20 mouse cellular contexts compared by ENCODE assay signal in the genomic region with DNA sequence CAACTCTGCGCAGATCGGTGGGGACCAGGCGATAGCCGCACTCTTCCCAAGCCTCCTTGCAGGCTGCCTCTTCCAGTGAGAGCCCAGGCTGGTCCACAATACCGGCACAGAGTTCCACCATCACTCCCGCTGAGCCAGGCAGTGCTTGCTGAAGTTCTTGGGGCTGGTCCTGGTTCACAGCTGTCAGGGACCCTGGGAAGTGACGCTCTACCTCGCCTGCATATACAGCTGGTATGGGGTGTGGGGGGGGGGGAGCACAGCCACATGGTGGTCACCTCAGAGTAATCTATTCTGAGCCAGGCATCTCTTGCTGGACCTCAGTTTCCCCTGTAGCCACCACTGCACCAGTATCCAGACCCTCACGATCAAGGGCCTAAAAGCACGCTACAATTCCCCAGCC. TPM values are rescaled to one million over a fixed set of nuclear protein-coding genes. Genes with fewer than 3 reads are reported as not detected.
A peak's percentile ranks its signal among the peaks of the same experiment; 100 is the strongest.
DNase-seq lines count a peak whose midpoint lies in the region; ATAC-seq and TF ChIP-seq lines count a peak whose summit lies in the region.
"Had no signal": no experiment of that assay in that cellular context is flagged by ENCODE, and none has a peak within 500 bp of the region (broad histone marks: within the 10 kb centered on the region; RNA-seq: fewer than 3 reads in every experiment).

No protein-coding gene starts in this region.

- no peaks in the 10 kb centered on the region for H3K36me3 ChIP-seq in heart, embryonic 11.5 days (ENCODE audit: control insufficient read depth, insufficient read depth, low read length)
- no peaks in the 10 kb centered on the region for H3K36me3 ChIP-seq in midbrain, embryonic 10.5 days
- H3K36me3 ChIP-seq in midbrain, embryonic 16.5 days (ENCODE audit: control insufficient read depth, insufficient read depth, low read length): no peaks in the 10 kb centered on the region
- H3K36me3 ChIP-seq in embryonic facial prominence, embryonic 10.5 days (replicated peaks): no peaks in the 10 kb centered on the region
- H3K36me3 ChIP-seq in limb, embryonic 12.5 days: no peaks in the 10 kb centered on the region
- H3K36me3 ChIP-seq in thymus, adult 2 months (ENCODE audit: control insufficient read depth, insufficient read depth, low read length): no peaks in the 10 kb centered on the region
- H3K36me3 ChIP-seq: forebrain, embryonic 15.5 days; heart, embryonic 13.5 days; kidney, embryonic 15.5 days had no signal

- no peak for TF ChIP-seq POLR2A in thymus, adult 2 months (IDR thresholded peaks at IDR 0.05; ENCODE audit: control insufficient read depth, extremely low read depth, insufficient read depth, low read length, poor library complexity)

- no peak overlapping the region for H3K27ac ChIP-seq in heart, embryonic 11.5 days (ENCODE audit: low read depth, low read length)
- H3K27ac ChIP-seq in midbrain, embryonic 10.5 days (replicated peaks): peak overlapping the region; percentile 42; the same call in 1 of the 2 replicates
- no peak overlapping the region for H3K27ac ChIP-seq in midbrain, embryonic 16.5 days (ENCODE audit: low read length)
- peak overlapping the region; percentile 41 for H3K27ac ChIP-seq in embryonic facial prominence, embryonic 10.5 days (replicated peaks)
- H3K27ac ChIP-seq in limb, embryonic 12.5 days: 0 out of 2 replicates have a peak overlapping the region, but pooled peaks have one; percentile 29
- no peak overlapping the region for H3K27ac ChIP-seq in thymus, adult 2 months (ENCODE audit: control insufficient read depth, insufficient read depth, low read length)
- H3K27ac ChIP-seq: forebrain, embryonic 15.5 days; heart, embryonic 13.5 days; kidney, embryonic 15.5 days had no signal

- no peak for ATAC-seq in heart, embryonic 11.5 days (replicated peaks; ENCODE audit: insufficient number of reproducible peaks, low FRiP score, low TSS enrichment)
- no peak for ATAC-seq in midbrain, embryonic 16.5 days
- no peak for ATAC-seq in limb, embryonic 12.5 days (ENCODE audit: insufficient number of reproducible peaks, insufficient read depth, low FRiP score, low TSS enrichment, low read depth)
- ATAC-seq: forebrain, embryonic 15.5 days; inflammation-experienced regulatory T-cells, adult 6 months; liver, postnatal 0 days had no signal

- 0 out of 2 replicates have a peak overlapping the region, but pooled peaks have one; percentile 10 for H3K9ac ChIP-seq in heart, embryonic 11.5 days (ENCODE audit: low read depth, low read length)
- H3K9ac ChIP-seq in midbrain, embryonic 16.5 days (ENCODE audit: low read depth, low read length): no peak overlapping the region
- H3K9ac ChIP-seq in limb, embryonic 12.5 days (replicated peaks): peak overlapping the region; percentile 31; the same call in 1 of the 2 replicates
- H3K9ac ChIP-seq: forebrain, embryonic 15.5 days; heart, embryonic 13.5 days; kidney, embryonic 15.5 days; liver, postnatal 0 days had no signal

- H3K4me2 ChIP-seq in heart, embryonic 11.5 days: no peak overlapping the region
- H3K4me2 ChIP-seq in midbrain, embryonic 16.5 days (ENCODE audit: low read length): no peak overlapping the region
- H3K4me2 ChIP-seq in limb, embryonic 12.5 days: 0 out of 2 replicates have a peak overlapping the region, but pooled peaks have one; percentile 2
- H3K4me2 ChIP-seq: forebrain, embryonic 15.5 days; heart, embryonic 13.5 days; kidney, embryonic 15.5 days had no signal

- peaks cover 8% of the 10 kb centered on the region for H3K4me1 ChIP-seq in heart, embryonic 11.5 days (ENCODE audit: control insufficient read depth, insufficient read depth, low read length)
- peaks cover 53% of the 10 kb centered on the region for H3K4me1 ChIP-seq in midbrain, embryonic 10.5 days
- H3K4me1 ChIP-seq in midbrain, embryonic 16.5 days (ENCODE audit: control insufficient read depth, insufficient read depth, low read length): peaks cover 9% of the 10 kb centered on the region
- H3K4me1 ChIP-seq in embryonic facial prominence, embryonic 10.5 days: peaks cover 52% of the 10 kb centered on the region
- H3K4me1 ChIP-seq in limb, embryonic 12.5 days (replicated peaks): peaks cover 32% of the 10 kb centered on the region
- peaks cover 29% of the 10 kb centered on the region for H3K4me1 ChIP-seq in thymus, adult 2 months (replicated peaks; ENCODE audit: control insufficient read depth, insufficient read depth, low read length)

- TF ChIP-seq CTCF in thymus, adult 2 months (IDR thresholded peaks at IDR 0.05; ENCODE audit: borderline replicate concordance, control insufficient read depth, extremely low read depth, insufficient read depth, low read length, poor library complexity): no peak

- H3K4me3 ChIP-seq in heart, embryonic 11.5 days (ENCODE audit: low read depth, low read length): no peak overlapping the region
- no peak overlapping the region for H3K4me3 ChIP-seq in midbrain, embryonic 10.5 days
- H3K4me3 ChIP-seq in midbrain, embryonic 16.5 days (ENCODE audit: low read depth, low read length): no peak overlapping the region
- H3K4me3 ChIP-seq in embryonic facial prominence, embryonic 10.5 days: no peak overlapping the region
- H3K4me3 ChIP-seq in limb, embryonic 12.5 days (replicated peaks): no peak overlapping the region
- no peak overlapping the region for H3K4me3 ChIP-seq in thymus, adult 2 months (ENCODE audit: control insufficient read depth, insufficient read depth, low read length)
- H3K4me3 ChIP-seq: erythroblast, embryonic 14.5 days; forebrain, embryonic 15.5 days; heart, embryonic 13.5 days; kidney, embryonic 15.5 days had no signal

- 62% methylated on average over 10 of the region's 10 CpGs for whole genome bisulfite sequencing in heart, embryonic 11.5 days (ENCODE audit: insufficient replicate concordance)
- WGBS in midbrain, embryonic 10.5 days: 80% methylated on average over 10 of the region's 10 CpGs
- 82% methylated on average over 10 of the region's 10 CpGs for WGBS in midbrain, embryonic 16.5 days
- WGBS in embryonic facial prominence, embryonic 10.5 days: 77% methylated on average over 10 of the region's 10 CpGs
- 70% methylated on average over 10 of the region's 10 CpGs for WGBS in limb, embryonic 12.5 days
- 94% methylated on average over 10 of the region's 10 CpGs for WGBS in thymus, adult 2 months

- no peaks in the 10 kb centered on the region for H3K9me3 ChIP-seq in heart, embryonic 11.5 days (replicated peaks; ENCODE audit: control insufficient read depth, low read length)
- no peaks in the 10 kb centered on the region for H3K9me3 ChIP-seq in midbrain, embryonic 10.5 days (replicated peaks)
- H3K9me3 ChIP-seq in midbrain, embryonic 16.5 days (replicated peaks; ENCODE audit: control insufficient read depth, low read length, poor library complexity, severe bottlenecking): no peaks in the 10 kb centered on the region
- no peaks in the 10 kb centered on the region for H3K9me3 ChIP-seq in embryonic facial prominence, embryonic 10.5 days
- no peaks in the 10 kb centered on the region for H3K9me3 ChIP-seq in limb, embryonic 12.5 days
- H3K9me3 ChIP-seq: forebrain, embryonic 15.5 days; heart, embryonic 13.5 days; kidney, embryonic 15.5 days had no signal

- no peak for DNase-seq in heart, postnatal 25 days (ENCODE audit: low spot score)
- DNase-seq in midbrain, embryonic 10.5 days (ENCODE audit: low spot score): no peak
- DNase-seq in embryonic facial prominence, embryonic 10.5 days (ENCODE audit: low spot score): no peak
- DNase-seq in thymus, adult 2 months: no peak
- DNase-seq in layer of hippocampus, adult 11-12 months (ENCODE audit: low spot score): no peak
- DNase-seq: adrenal gland, postnatal 25 days; gastrocnemius, postnatal 36 days; heart, postnatal 36 days; liver, postnatal 0 days; lung, postnatal 14 days; thymus, adult 18-20 months had no signal

- peaks cover 10% of the 10 kb centered on the region for H3K27me3 ChIP-seq in heart, embryonic 11.5 days (ENCODE audit: control insufficient read depth, insufficient read depth, low read length)
- peaks cover 19% of the 10 kb centered on the region; the same call in 1 of the 2 replicates for H3K27me3 ChIP-seq in midbrain, embryonic 10.5 days (ENCODE audit: low read depth, poor library complexity, severe bottlenecking)
- no peaks in the 10 kb centered on the region for H3K27me3 ChIP-seq in midbrain, embryonic 16.5 days (ENCODE audit: control insufficient read depth, insufficient read depth, low read depth, low read length)
- H3K27me3 ChIP-seq in embryonic facial prominence, embryonic 10.5 days (replicated peaks; ENCODE audit: low read depth, poor library complexity, severe bottlenecking): peaks cover 17% of the 10 kb centered on the region; the same call in 1 of the 2 replicates
- H3K27me3 ChIP-seq in limb, embryonic 12.5 days: no peaks in the 10 kb centered on the region
- H3K27me3 ChIP-seq in thymus, adult 2 months (ENCODE audit: control insufficient read depth, insufficient read depth, low read length): no peaks in the 10 kb centered on the region
- H3K27me3 ChIP-seq: CH12.LX; forebrain, embryonic 15.5 days had no signal

- intact Hi-C loops in heart, postnatal 25 days (cut with DNase I): no loop called here

RNA-seq across cellular contexts. Expression of gene Nudt14, which starts 3.6 kb away (rescaled TPM):
- 44.2 and 50.7 TPM in 2 replicates for polyA plus RNA-seq in heart, embryonic 11.5 days (2014; fragmentation: Nextera tagmentation; extraction: Ambion mirVana)
- 1 to 10 TPM; 4.4 to 5.7 TPM for total RNA-seq in heart, postnatal 25 days (2021)
- 66.4 and 76.4 TPM in 2 replicates for polyA plus RNA-seq in midbrain, embryonic 10.5 days (2016; fragmentation: Nextera tagmentation; extraction: Ambion mirVana)
- 48.0 and 53.1 TPM in 2 replicates for polyA plus RNA-seq in midbrain, embryonic 16.5 days (2015; fragmentation: Nextera tagmentation; extraction: Ambion mirVana)
- 78.1 and 83.8 TPM in 2 replicates for polyA plus RNA-seq in embryonic facial prominence, embryonic 10.5 days (2016; fragmentation: Nextera tagmentation; extraction: Ambion mirVana)
- polyA plus RNA-seq in limb, embryonic 12.5 days (2016; fragmentation: Nextera tagmentation; extraction: Ambion mirVana): 81.6 and 95.2 TPM in 2 replicates
- 58.8 and 59.6 TPM in 2 replicates for polyA plus RNA-seq in thymus, adult 2 months (2012; rRNA removed)

RNA-seq across cellular contexts. Expression of gene Jag2, which starts 8.8 kb away (rescaled TPM):
- polyA plus RNA-seq in heart, embryonic 11.5 days (2014; fragmentation: Nextera tagmentation; extraction: Ambion mirVana): 1.5 and 2.2 TPM in 2 replicates
- total RNA-seq in heart, postnatal 25 days (2021): 10 to 100 TPM; 22.4 to 34.7 TPM
- 2.4 and 2.8 TPM in 2 replicates for polyA plus RNA-seq in midbrain, embryonic 10.5 days (2016; fragmentation: Nextera tagmentation; extraction: Ambion mirVana)
- 10.4 and 14.8 TPM in 2 replicates for polyA plus RNA-seq in midbrain, embryonic 16.5 days (2015; fragmentation: Nextera tagmentation; extraction: Ambion mirVana)
- 4.8 and 5.3 TPM in 2 replicates for polyA plus RNA-seq in embryonic facial prominence, embryonic 10.5 days (2016; fragmentation: Nextera tagmentation; extraction: Ambion mirVana)
- 6.4 and 6.8 TPM in 2 replicates for polyA plus RNA-seq in limb, embryonic 12.5 days (2016; fragmentation: Nextera tagmentation; extraction: Ambion mirVana)
- polyA plus RNA-seq in thymus, adult 2 months (2012; rRNA removed): 58.7 and 61.5 TPM in 2 replicates
- polyA plus RNA-seq: erythroblast, embryonic 14.5 days had no signal

RNA-seq across cellular contexts. Expression of gene Btbd6, which starts 37.9 kb away (rescaled TPM):
- 18.9 and 22.5 TPM in 2 replicates for polyA plus RNA-seq in heart, embryonic 11.5 days (2014; fragmentation: Nextera tagmentation; extraction: Ambion mirVana)
- 10 to 100 TPM; 21.0 to 21.9 TPM for total RNA-seq in heart, postnatal 25 days (2021)
- 20.5 and 22.7 TPM in 2 replicates for polyA plus RNA-seq in midbrain, embryonic 10.5 days (2016; fragmentation: Nextera tagmentation; extraction: Ambion mirVana)
- polyA plus RNA-seq in midbrain, embryonic 16.5 days (2015; fragmentation: Nextera tagmentation; extraction: Ambion mirVana): 55.5 and 58.8 TPM in 2 replicates
- 22.3 and 23.0 TPM in 2 replicates for polyA plus RNA-seq in embryonic facial prominence, embryonic 10.5 days (2016; fragmentation: Nextera tagmentation; extraction: Ambion mirVana)
- polyA plus RNA-seq in limb, embryonic 12.5 days (2016; fragmentation: Nextera tagmentation; extraction: Ambion mirVana): 25.7 and 29.1 TPM in 2 replicates
- polyA plus RNA-seq in thymus, adult 2 months (2012; rRNA removed): 69.7 and 87.6 TPM in 2 replicates

Comparison
In these comparisons a context has a peak if more than half of its experiments do, and no peak if none do; other contexts are left out.
1. H3K27ac ChIP-seq: peak in midbrain, embryonic 10.5 days (single experiment), embryonic facial prominence, embryonic 10.5 days (single experiment) and limb, embryonic 12.5 days (single experiment); none in heart, embryonic 11.5 days (single experiment), midbrain, embryonic 16.5 days (single experiment) and thymus, adult 2 months (single experiment).